Mouse (Mus musculus): Measurements from ENCODE around the gene Nppc.

The Nppc gene

GRCm38 (mm10) chr1:86670279-86671038 lies at the start of gene Nppc:
Gene Nppc (minus strand): TSS chr1:86670571.
- peak; percentile 77 for DNase-seq (ENCODE audit: low spot score)

DNA sequence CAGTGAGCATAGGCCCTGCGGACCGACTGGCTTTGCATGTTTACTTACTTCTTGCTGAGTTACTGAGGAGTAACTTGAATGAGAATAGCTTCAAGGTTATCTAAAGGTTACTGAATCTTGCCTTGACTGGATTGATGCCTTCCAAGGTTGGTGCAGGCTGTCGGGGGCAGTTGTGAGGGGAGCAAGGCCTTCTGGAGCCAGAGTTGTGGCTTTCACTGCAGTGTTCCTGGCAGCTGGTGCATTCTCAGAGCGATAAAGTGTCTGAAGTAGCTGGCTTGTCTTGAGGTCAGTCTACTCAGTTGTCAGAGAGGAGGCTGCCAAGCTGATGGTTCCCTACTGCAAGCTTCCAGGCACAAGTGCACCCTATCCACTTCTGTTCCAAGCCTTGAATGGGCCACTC lies 49.0 kb upstream of the Nppc start:
- peak; percentile 88 for DNase-seq (ENCODE audit: low spot score)

GRCm38 (mm10) chr1:86718190-86718589 lies 47.8 kb upstream of the Nppc start:
- DNase-seq (ENCODE audit: low spot score): no peak

DNA sequence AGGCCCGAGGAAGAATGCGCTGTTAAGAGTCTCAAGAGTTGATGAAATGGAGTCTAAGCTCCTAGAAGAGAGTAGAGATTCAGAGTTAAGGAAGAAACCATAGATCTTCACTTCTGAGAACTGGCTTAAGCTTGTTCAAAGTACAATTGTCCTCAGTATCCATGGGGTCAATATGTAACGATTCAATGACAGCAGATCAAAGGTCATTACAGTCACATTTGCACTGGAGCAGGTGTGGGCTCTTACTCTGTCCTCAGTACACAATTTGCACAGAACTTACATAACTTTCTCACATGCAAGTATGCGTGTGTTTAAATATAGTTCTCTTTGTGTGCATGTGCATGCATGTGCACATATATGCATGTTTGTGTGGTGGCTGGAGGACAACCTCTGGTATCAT lies 42.7 kb upstream of the Nppc start:
- no peak for DNase-seq (ENCODE audit: low spot score)

DNA sequence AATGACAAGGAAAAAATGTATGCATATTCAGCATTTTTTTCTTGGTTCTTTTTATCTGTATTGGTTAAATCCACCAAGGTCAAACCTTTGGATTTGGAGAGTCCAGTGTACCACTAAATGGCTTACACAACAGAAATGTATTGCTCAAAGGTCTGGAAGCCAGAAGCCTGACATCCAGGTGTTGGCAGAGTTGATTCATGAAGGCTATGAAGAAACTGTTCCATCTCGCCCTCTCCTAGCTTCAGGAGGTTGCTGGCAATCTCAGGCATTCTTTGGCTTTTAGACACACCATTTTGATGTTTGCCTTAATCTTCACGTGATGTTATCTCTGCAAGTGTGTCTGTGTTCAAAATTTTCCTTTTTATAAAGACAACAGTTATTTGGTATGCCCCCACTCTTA lies 41.7 kb upstream of the Nppc start:
- no peak for DNase-seq (ENCODE audit: low spot score)

GRCm38 (mm10) chr1:86709546-86709945 lies 39.2 kb upstream of the Nppc start:
- DNase-seq (ENCODE audit: low spot score): no peak

GRCm38 (mm10) chr1:86705461-86705860 lies 35.1 kb upstream of the Nppc start:
- no peak for DNase-seq (ENCODE audit: low spot score)

GRCm38 (mm10) chr1:86703965-86704326 lies 33.6 kb upstream of the Nppc start:
- no peak for DNase-seq (ENCODE audit: low spot score)

DNA sequence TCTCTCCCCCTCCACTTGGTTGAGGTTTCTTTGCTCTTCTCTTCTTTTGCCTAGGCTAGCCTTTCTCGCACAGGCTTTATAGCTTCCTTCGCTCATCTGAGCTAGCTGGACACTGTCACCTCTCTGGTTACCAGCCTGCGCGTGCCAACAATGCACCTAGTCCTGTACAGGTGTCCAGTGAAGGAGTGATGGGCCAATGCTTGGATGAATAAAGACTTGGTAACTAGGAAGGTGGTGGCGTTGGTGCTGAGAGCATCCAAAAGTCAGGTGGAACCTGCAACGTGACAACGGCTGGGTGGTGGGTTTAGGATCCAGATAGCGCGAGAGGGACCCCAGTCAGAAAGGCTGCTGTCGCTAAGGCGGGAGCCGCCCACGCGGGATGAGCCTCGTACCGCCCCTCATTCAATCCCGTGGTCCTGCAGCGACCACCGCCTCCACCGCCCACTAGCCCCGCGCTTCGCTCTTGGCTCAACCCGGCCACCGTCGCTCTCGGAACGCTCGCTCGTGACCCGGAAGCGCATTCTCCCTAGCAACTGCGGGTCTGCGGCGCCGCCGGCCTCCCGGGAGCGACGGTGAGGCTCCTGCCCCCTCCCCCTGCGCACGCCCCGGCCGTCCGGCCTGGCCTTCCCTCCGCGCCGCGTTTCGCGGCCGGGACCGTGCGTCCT lies 33.1 kb upstream of the Nppc start, which contains the start of gene Dis3l2:
Gene Dis3l2, plus strand, starts transcription at position 509 of the 665 bp plus-strand sequence.
- peak; percentile 77 for DNase-seq (ENCODE audit: low spot score)

DNA sequence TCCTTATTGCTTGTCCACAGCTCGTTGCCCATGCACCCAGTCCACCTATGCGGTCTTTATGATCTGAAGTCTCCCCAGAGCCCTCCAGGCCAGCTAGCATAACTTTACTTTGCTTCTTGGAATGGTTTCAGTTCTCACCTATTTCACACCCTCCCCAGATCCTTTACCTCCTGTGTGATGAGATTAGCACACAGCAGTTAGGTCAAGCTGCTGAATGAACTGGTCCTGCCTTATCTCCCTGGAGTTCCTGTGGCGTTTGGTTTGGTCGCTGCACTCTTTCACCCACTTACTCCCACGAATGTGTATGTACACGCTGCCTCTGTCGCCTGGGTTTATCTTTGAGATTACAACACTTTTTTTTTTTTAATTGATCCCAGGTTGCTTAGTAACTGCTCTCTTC lies 30.0 kb upstream of the Nppc start:
- no peak for DNase-seq (ENCODE audit: low spot score)

DNA sequence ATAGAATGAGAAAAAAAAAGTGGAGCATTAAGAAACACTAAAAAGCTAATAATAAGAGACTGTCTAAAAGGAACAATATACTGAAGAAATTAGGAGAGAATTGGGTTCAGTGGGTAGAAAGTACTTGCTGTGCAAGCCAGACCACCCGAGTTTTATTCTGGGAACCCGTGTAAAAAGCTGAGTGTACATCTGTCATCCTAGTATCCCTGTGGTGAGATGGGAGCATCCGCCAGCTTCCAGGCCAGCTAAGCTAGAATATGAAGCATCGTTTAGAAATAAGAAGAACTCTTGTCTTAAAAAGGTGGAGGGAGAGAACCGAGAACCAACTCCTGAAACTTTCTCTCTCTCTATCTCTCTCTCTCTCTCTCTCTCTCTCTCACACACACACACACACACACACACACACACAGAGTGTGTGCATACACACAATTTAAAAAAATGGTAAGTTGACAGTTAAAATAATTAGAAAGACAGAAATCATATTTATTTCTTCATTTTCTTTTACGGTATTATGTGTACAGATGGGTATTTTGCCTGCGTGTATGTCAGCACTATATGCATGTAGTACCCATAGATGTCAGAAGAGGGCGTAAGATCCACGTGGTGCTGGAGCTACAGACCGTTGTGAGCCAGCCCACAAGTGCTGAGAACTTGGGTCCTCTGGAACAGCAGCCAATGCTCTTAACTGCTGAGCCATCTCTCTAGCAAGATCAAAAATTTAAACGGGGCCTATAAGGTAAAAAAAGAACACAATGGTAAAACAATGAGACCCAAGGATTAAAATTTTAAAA lies 29.2 kb upstream of the Nppc start:
- no peak for DNase-seq (ENCODE audit: low spot score)

- DNase-seq (ENCODE audit: low spot score): no peak
Observed at GRCm38 (mm10) chr1:86698721-86699120, 28.4 kb upstream of the Nppc start.

DNA sequence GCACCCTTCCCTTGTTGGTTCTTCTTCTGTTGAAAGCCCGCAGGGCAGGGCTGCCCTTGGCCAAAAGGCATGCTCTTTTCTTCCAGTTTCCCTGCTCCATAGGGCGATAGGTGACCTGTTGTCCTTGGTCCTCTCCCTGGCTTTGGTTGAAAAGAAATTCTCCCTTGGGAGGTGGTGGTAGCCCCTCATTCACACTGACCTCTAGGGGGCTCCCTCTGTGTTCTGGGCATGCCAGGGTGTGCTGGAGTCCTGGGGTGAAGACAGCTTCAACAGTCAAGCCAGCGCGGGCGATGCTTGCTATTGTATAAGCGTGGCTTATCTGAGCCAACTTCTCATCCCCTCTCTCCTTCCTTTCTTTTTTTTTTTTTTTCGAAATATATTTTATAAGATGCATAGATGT lies 26.6 kb upstream of the Nppc start:
- DNase-seq (ENCODE audit: low spot score): no peak

- DNase-seq (ENCODE audit: low spot score): no peak
Observed at GRCm38 (mm10) chr1:86691027-86691426, 20.7 kb upstream of the Nppc start.

- no peak for DNase-seq (ENCODE audit: low spot score)
Observed at GRCm38 (mm10) chr1:86687236-86687635, 16.9 kb upstream of the Nppc start.

DNA sequence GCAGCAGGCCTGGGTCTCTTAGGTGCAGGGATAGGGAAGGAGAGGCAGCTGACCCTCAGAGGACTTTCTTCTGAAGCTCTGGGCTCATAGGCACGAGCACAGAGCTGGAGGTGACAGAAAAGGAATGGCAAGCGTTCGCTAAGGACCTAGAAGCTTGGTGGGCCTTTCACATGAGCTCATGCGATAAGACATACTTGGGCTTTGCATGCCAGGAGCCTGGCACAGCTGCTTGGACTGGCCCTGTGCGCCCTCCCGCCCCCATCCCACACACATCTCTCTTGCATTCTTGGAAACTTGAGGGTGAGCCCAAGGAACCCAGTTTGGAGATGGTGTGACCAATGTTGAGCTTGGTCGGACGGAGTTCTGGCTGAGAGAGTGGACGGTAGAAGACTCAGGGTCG lies 8.3 kb upstream of the Nppc start:
- no peak for DNase-seq (ENCODE audit: low spot score)

DNA sequence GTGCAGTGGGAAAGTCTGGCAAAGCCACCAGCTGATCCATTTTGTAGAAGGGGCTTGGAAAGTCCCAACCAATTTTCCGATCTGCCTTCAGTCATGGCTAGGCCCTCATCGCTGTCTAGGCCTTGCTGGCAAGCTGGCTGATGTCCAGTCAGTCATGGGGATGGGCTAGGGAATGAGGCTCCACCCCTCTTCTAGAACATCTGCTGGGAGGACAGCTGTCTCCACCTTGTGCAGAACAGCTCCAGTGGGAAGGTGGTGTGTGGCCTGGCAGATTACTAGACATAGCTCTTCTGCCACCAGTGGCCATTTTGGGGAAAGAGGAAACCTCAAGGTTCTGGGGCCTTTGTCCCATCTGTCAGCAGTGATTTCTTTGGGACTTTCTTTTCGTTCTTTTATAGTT lies 7.3 kb upstream of the Nppc start:
- no peak for DNase-seq (ENCODE audit: low spot score)

GRCm38 (mm10) chr1:86675126-86675525 lies 4.8 kb upstream of the Nppc start:
- DNase-seq (ENCODE audit: low spot score): no peak

- no peak for DNase-seq (ENCODE audit: low spot score)
Observed at GRCm38 (mm10) chr1:86674385-86674784, 4.0 kb upstream of the Nppc start.

GRCm38 (mm10) chr1:86669552-86670273 lies 658 bp downstream of the Nppc start:
- DNase-seq (ENCODE audit: low spot score): peak; percentile 78

GRCm38 (mm10) chr1:86665091-86665490 lies 5.3 kb downstream of the Nppc start:
- no peak for DNase-seq (ENCODE audit: low spot score)

- no peak for DNase-seq (ENCODE audit: low spot score)
Observed at GRCm38 (mm10) chr1:86657071-86657470, 13.3 kb downstream of the Nppc start.
